Mouse (Mus musculus) kidney, embryonic 15.5 days (tissue): Measurements from ENCODE around the gene Serinc4. TPM values are rescaled to one million over a fixed set of nuclear protein-coding genes. Genes with fewer than 3 reads are reported as not detected.
"Not testable (repeated sequence)": the region's sequence is repeated elsewhere in the genome, so short reads cannot be mapped to it uniquely, and the experiment has no call there.

ENCODE experiments used
- ATAC-seq: fragments of 200-750 bp; cut with Nextera tagmentation; replicated peaks from 2 replicates; pipeline ENCODE4 v1.8.0; 2017; ENCODE audit warnings: moderate TSS enrichment; ENCODE audit not compliant: low FRiP score
- H3K27ac ChIP-seq: fragments of 300-500 bp; sonication (generic); 2 replicates; pipeline ENCODE4 v1.5.1; 2015; ENCODE audit warnings: mild to moderate bottlenecking, inconsistent platforms
- H3K27me3 ChIP-seq: fragments of 300-500 bp; sonication (generic); 2 replicates; pipeline ENCODE4 v1.6.1; 2015; ENCODE audit warnings: inconsistent platforms
- H3K36me3 ChIP-seq: fragments of 300-500 bp; sonication (generic); 2 replicates; pipeline ENCODE4 v1.6.1; 2015; ENCODE audit warnings: inconsistent platforms
- H3K4me1 ChIP-seq: fragments of 300-500 bp; sonication (generic); 2 replicates; pipeline ENCODE4 v1.6.1; 2015; ENCODE audit warnings: inconsistent platforms
- H3K4me2 ChIP-seq: fragments of 300-500 bp; sonication (generic); 2 replicates; pipeline ENCODE4 v1.6.1; 2015; ENCODE audit warnings: moderate library complexity, mild to moderate bottlenecking, inconsistent platforms
- H3K4me3 ChIP-seq: fragments of 300-500 bp; sonication (generic); replicated peaks from 2 replicates; pipeline ENCODE4 v1.5.1; 2015; ENCODE audit warnings: mild to moderate bottlenecking, inconsistent platforms
- H3K9ac ChIP-seq: fragments of 300-500 bp; sonication (generic); 2 replicates; pipeline ENCODE4 v1.6.1; 2015; ENCODE audit warnings: mild to moderate bottlenecking, inconsistent platforms
- H3K9me3 ChIP-seq: fragments of 300-500 bp; sonication (generic); replicated peaks from 2 replicates; pipeline ENCODE4 v1.6.1; 2016; ENCODE audit warnings: inconsistent platforms
- WGBS: fragments of 180-500 bp; shearing (Covaris S2); methylation state at CpG from one replicate; pipeline ENCODE4 v1.1.7; 2015; ENCODE audit warnings: mixed read lengths; 5-methylcytosine and 5-hydroxymethylcytosine counted together
- polyA plus RNA-seq: library from polyadenylated mRNA; unstranded; fragments of >200 nt; fragmentation: Nextera tagmentation; extraction: Ambion mirVana; gene quantifications from 2 replicates; pipeline ENCODE4 v1.2.1, GENCODE M21; 2015

The Serinc4 gene
- polyA plus RNA-seq, 1 experiment from 2014 or later: 0.10 TPM

DNA sequence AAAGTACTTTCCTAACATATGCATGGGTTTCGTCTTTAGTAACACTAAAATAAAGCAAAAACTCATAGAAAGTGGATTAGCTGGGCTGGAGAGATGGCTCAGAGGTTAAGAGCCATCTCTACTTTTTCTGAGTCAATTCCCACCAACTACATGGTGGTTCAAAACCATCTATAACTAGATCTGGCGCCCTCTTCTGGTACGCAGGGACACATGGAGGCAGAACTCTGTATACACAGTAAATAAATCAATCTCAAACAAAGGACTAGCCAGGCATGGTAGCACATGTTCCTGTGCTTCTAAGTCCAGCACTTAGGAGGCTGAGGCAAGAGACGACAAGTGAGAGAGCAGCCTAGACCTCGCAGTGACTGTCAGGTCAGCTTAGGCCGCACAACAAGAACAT, 12.4 kb upstream of the Serinc4 start:
- not testable (repeated sequence) for H3K9ac ChIP-seq, H3K27me3 ChIP-seq, H3K36me3 ChIP-seq, H3K4me2 ChIP-seq, ATAC-seq, H3K4me1 ChIP-seq, H3K9me3 ChIP-seq, H3K27ac ChIP-seq, H3K4me3 ChIP-seq
- WGBS: 66% methylated on average over 3 of the region's 6 CpGs

GRCm38 (mm10) chr2:121460071-121460470, 3.5 kb upstream of the Serinc4 start:
- H3K36me3 ChIP-seq: peaks cover 30% of the 10 kb centered on the region
- no peak overlapping the region for H3K9ac ChIP-seq
- WGBS: 43% methylated on average over 2 of the region's 2 CpGs
- H3K4me2 ChIP-seq: no peak overlapping the region
- H3K27ac ChIP-seq: no peak overlapping the region
- no peak overlapping the region for H3K4me3 ChIP-seq
- H3K27me3 ChIP-seq: no peaks in the 10 kb centered on the region
- H3K9me3 ChIP-seq: no peaks in the 10 kb centered on the region
- ATAC-seq: no peak
- H3K4me1 ChIP-seq: peaks cover 12% of the 10 kb centered on the region

DNA sequence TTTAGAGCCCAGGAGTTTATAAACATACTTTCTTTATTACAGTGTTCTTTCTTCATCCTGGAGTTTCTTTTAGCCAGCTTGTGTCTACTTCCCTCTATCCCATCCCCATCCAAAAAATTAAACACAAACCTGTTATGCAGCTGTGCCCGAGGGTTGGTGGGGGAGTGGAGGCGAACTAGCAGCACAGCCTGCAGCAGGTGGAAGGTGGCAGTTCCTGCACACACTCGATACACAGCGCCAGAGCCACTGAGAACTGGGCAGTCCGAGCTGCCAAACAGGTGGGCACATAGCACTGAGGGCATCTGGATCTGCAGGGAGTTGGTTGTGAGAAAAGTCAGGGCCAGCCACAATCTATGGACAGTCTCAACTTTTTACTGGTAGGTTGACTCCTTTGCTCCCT, 1.0 kb downstream of the Serinc4 start:
- Histone ChIP-seq H3K9ac (no peak overlapping the region), H3K9me3 (no peaks in the 10 kb centered on the region), H3K4me3 (no peak overlapping the region), H3K27ac (no peak overlapping the region), H3K4me2 (no peak overlapping the region), H3K36me3 (peaks cover 63% of the 10 kb centered on the region), H3K4me1 (peaks cover 26% of the 10 kb centered on the region), H3K27me3 (no peaks in the 10 kb centered on the region)
- 83% methylated on average over 5 of the region's 5 CpGs for WGBS
- ATAC-seq: no peak

DNA sequence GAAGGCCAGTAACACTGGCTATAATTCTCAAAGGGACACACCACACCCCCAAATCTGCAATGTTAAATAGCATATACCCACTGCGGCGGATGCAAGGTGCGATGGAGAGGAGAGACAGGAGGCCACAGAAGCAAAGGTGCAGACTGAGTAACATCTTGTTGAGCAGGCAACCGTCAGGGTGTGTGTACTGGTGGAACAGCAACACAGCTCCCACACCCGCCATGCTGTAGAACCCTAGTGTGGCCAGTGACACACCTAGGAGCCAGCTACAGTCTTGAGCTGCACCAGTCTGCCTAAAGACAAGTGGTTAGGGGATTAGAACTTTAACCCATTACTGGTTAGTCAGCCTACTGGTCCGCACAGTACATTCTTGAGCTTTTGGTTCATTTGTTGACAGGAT, 2.7 kb downstream of the Serinc4 start:
- WGBS: 89% methylated on average over 6 of the region's 6 CpGs
- Histone ChIP-seq H3K4me1 (peaks cover 31% of the 10 kb centered on the region), H3K36me3 (peaks cover 49% of the 10 kb centered on the region), H3K4me3 (no peak overlapping the region), H3K27me3 (no peaks in the 10 kb centered on the region), H3K9ac (no peak overlapping the region), H3K9me3 (no peaks in the 10 kb centered on the region), H3K27ac (no peak overlapping the region), H3K4me2 (no peak overlapping the region)
- no peak for ATAC-seq

DNA sequence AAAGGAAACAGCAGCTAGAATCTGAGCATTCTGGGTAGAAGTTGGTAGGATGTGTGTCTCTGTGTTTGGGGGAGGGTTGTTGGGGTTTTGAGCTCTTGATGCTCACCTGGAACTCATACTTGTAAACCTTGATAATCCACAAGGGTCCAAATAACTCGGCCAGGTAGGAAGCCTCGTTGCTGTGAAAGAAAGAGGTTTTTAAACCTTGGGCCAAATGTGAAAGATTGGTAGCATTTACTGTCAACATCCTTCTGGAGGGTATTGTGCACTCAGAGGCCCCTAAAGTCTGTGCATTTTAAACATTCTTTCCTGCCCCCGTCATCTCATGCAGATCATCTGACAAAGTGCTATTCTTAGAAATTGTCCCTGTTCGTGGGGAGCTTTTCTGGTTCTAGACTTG, 3.6 kb downstream of the Serinc4 start, which contains the start of gene Hypk:
TSS of gene Hypk (plus strand) at position 301 of the 400 bp plus-strand sequence.
- WGBS: 77% methylated on average over 4 of the region's 4 CpGs
- H3K9ac ChIP-seq: no peak within 1 kb of the TSS
- no peak within 1 kb of the TSS for H3K27ac ChIP-seq
- H3K4me2 ChIP-seq: no peak within 1 kb of the TSS
- no peak within 1 kb of the TSS for H3K4me3 ChIP-seq
- no peaks in the 10 kb centered on the region for H3K9me3 ChIP-seq
- no peaks in the 10 kb centered on the region for H3K27me3 ChIP-seq
- H3K4me1 ChIP-seq: peaks cover 32% of the 10 kb centered on the region
- no peak for ATAC-seq
- H3K36me3 ChIP-seq: peaks cover 42% of the 10 kb centered on the region

DNA sequence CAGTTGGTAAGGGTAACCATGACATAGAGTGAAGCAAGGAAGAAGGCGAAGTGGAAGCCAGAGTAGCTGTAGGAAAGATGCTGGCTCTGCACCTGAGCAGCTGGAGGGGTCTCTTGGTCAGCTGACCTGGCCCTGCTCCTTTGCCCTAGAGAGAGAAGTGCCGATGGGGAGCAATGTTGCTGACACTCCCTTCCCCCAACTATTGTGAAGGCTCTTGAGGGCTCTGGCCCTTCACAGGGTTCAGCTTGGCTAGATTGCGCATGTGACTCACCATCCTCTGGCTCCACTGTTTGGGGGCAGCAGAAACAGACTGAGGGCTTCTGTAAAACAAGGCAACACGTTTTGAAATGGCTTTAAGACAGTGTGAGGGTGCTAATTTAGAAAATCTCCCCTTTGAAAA, 4.2 kb downstream of the Serinc4 start:
- ATAC-seq: no peak
- H3K36me3 ChIP-seq: peaks cover 42% of the 10 kb centered on the region
- no peaks in the 10 kb centered on the region for H3K27me3 ChIP-seq
- peaks cover 33% of the 10 kb centered on the region for H3K4me1 ChIP-seq
- no peak overlapping the region for H3K9ac ChIP-seq
- no peak overlapping the region for H3K27ac ChIP-seq
- H3K9me3 ChIP-seq: no peaks in the 10 kb centered on the region
- H3K4me3 ChIP-seq: no peak overlapping the region
- 83% methylated on average over 4 of the region's 4 CpGs for WGBS
- no peak overlapping the region for H3K4me2 ChIP-seq

DNA sequence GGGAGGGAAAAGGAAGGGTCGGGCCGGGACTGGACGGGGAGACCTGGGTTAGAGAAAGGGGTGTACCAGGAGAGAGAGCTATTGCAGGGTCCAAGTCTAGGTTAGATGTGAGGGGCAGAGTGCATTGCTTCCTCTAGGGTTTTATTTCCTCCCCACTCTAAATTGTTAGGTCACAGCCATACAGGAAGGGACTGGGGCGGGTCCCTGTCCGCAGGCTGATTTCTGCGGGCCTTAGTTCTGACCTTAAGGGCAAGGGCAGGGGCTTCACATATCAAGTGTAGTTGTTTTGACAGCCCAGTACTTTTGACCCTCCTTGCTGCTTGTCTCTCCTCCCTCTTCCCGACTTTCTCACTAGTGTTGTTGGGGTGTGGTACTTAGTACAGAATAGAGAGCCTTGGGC, 6.5 kb downstream of the Serinc4 start:
- no peak for ATAC-seq
- Histone ChIP-seq H3K27ac (peak overlapping the region; percentile 98), H3K9ac (peak overlapping the region; percentile 99), H3K9me3 (no peaks in the 10 kb centered on the region), H3K4me3 (peak overlapping the region; percentile 100), H3K36me3 (peaks cover 40% of the 10 kb centered on the region), H3K4me1 (peaks cover 27% of the 10 kb centered on the region), H3K27me3 (no peaks in the 10 kb centered on the region), H3K4me2 (peak overlapping the region; percentile 85)
- 0% methylated on average over 7 of the region's 7 CpGs for WGBS

DNA sequence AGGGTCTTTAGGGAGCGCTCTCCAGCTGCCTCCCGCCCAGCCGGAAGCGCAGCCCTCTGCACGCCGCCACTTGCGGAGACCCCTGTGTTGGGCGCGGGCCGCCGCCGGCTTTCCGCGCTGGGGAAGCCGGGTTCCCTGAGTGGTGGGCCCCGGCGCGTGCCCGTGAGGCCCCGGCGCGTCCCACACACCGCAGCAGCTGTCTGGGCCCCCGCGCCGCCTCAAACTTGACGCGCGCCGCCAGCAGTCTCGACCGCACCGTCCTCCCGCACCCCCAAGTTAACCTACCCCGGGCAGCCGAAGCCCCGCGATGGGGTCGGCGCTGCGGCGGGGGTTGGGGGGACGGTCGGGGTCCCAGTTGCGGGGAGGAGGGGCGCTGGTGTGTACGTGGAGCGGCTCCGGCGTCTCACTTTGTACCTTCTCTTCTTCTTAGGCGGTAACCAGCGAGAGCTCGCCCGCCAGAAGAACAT, 7.0 kb downstream of the Serinc4 start:
- H3K9me3 ChIP-seq: no peaks in the 10 kb centered on the region
- under 1% methylated on average over 54 of the region's 54 CpGs for WGBS
- peak overlapping the region; percentile 85 for H3K4me2 ChIP-seq
- H3K27me3 ChIP-seq: no peaks in the 10 kb centered on the region
- H3K27ac ChIP-seq: peak overlapping the region; percentile 98
- peaks cover 27% of the 10 kb centered on the region for H3K4me1 ChIP-seq
- H3K9ac ChIP-seq: peak overlapping the region; percentile 99
- H3K36me3 ChIP-seq: peaks cover 35% of the 10 kb centered on the region
- ATAC-seq: peak; percentile 65
- peak overlapping the region; percentile 100 for H3K4me3 ChIP-seq

GRCm38 (mm10) chr2:121448739-121449535, 7.6 kb downstream of the Serinc4 start, which contains the start of gene Serf2:
Gene Serf2, plus strand, starts transcription at chr2:121449195.
- peak; percentile 99 for ATAC-seq
- H3K9ac ChIP-seq: peak within 1 kb of the TSS; percentile 99
- peak within 1 kb of the TSS; percentile 85 for H3K4me2 ChIP-seq
- H3K4me1 ChIP-seq: peaks cover 27% of the 10 kb centered on the region
- 2% methylated on average over 63 of the region's 74 CpGs for WGBS
- peak within 1 kb of the TSS; percentile 100 for H3K4me3 ChIP-seq
- no peaks in the 10 kb centered on the region for H3K27me3 ChIP-seq
- H3K36me3 ChIP-seq: peaks cover 29% of the 10 kb centered on the region
- H3K27ac ChIP-seq: peak within 1 kb of the TSS; percentile 98
- H3K9me3 ChIP-seq: no peaks in the 10 kb centered on the region

- Histone ChIP-seq H3K9ac (peak overlapping the region; percentile 60), H3K27ac (peak overlapping the region; percentile 98), H3K4me3 (peak overlapping the region; percentile 100), H3K36me3 (peaks cover 21% of the 10 kb centered on the region), H3K27me3 (no peaks in the 10 kb centered on the region), H3K9me3 (no peaks in the 10 kb centered on the region), H3K4me1 (peaks cover 29% of the 10 kb centered on the region), H3K4me2 (peak overlapping the region; percentile 85)
- WGBS: 14% methylated on average over 9 of the region's 9 CpGs
- no peak for ATAC-seq
These were observed 8.4 kb downstream of the Serinc4 start for GRCm38 (mm10) chr2:121448136-121448535.

DNA sequence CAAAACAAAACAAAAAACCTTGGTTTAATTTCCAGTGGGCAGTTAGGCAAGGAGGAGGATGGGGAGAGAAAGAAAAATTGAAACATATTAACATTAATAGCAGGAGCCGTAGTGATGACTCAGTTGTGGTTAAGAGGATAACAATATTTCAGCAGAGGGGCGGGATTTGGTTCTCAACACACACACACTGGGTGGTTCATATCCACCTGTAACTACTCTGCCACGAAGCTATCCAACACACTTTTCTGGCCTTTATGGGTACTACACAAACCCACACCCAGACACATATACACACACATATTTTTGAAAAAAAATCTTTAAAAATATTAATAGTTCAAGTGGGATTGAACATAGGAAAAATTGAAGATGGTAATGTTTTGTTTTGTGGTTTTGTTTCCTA, 9.6 kb downstream of the Serinc4 start:
- WGBS: 75% methylated on average over 3 of the region's 3 CpGs
- Histone ChIP-seq H3K4me1 (peaks cover 35% of the 10 kb centered on the region), H3K27ac (no peak overlapping the region), H3K9ac (no peak overlapping the region), H3K4me3 (no peak overlapping the region), H3K36me3 (peaks cover 9% of the 10 kb centered on the region), H3K27me3 (no peaks in the 10 kb centered on the region), H3K4me2 (no peak overlapping the region), H3K9me3 (no peaks in the 10 kb centered on the region)
- ATAC-seq: no peak

GRCm38 (mm10) chr2:121446506-121446905, 10.1 kb downstream of the Serinc4 start:
- H3K4me1 ChIP-seq: peaks cover 39% of the 10 kb centered on the region
- no peak overlapping the region for H3K27ac ChIP-seq
- no peak overlapping the region for H3K4me3 ChIP-seq
- H3K9ac ChIP-seq: no peak overlapping the region
- no peak for ATAC-seq
- no peaks in the 10 kb centered on the region for H3K9me3 ChIP-seq
- H3K27me3 ChIP-seq: no peaks in the 10 kb centered on the region
- H3K4me2 ChIP-seq: no peak overlapping the region
- H3K36me3 ChIP-seq: peaks cover 7% of the 10 kb centered on the region
- WGBS: 88% methylated on average over 4 of the region's 4 CpGs
